Mouse (Mus musculus): ENCODE data around the gene Ttbk2. TPM values are rescaled to one million over a fixed set of nuclear protein-coding genes. Genes with fewer than 3 reads are reported as not detected.

The Ttbk2 gene
- polyA plus RNA-seq, 1 experiment from 2014 or later = 7.3 TPM

GRCm38 (mm10) chr2:120707041-120707440, 143.4 kb downstream of the Ttbk2 start:
- no peak overlapping the region for H3K9ac ChIP-seq (ENCODE audit: low read length)
- DNase-seq (ENCODE audit: low spot score) = no peak
- H3K4me3 ChIP-seq (ENCODE audit: low read depth, low read length) = no peak overlapping the region
- H3K27me3 ChIP-seq (replicated peaks; ENCODE audit: control insufficient read depth, insufficient read depth, low read length) = no peaks in the 10 kb centered on the region
- H3K27ac ChIP-seq (ENCODE audit: low read depth, low read length) = no peak overlapping the region
- no peak overlapping the region for H3K4me2 ChIP-seq (ENCODE audit: low read length)
- H3K9me3 ChIP-seq (replicated peaks; ENCODE audit: control insufficient read depth, low read length) = no peaks in the 10 kb centered on the region
- ATAC-seq = no peak
- no peaks in the 10 kb centered on the region for H3K4me1 ChIP-seq (ENCODE audit: control insufficient read depth, insufficient read depth, low read length)
- H3K36me3 ChIP-seq (ENCODE audit: control insufficient read depth, insufficient read depth, low read length) = no peaks in the 10 kb centered on the region

DNA sequence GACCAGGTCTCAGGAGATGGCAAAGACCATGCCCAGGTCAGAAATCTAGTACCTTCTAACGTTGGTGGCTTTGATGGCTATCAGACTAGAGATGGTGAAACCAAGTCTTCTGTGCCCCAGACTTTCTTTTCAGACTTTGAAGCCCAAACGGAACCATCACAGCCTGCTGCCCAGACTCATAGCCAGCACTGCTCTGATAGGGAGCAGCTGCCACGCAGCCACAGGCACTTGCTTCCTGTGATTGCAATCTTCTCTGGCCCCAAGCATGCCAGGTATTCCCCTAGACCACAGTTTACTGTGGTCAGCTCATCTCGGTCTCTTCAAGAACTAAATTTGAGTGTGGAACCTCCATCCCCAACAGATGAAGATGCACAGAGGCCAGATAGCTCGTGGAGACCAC, 147.7 kb downstream of the Ttbk2 start:
- H3K9ac ChIP-seq (ENCODE audit: low read length) = no peak overlapping the region
- H3K36me3 ChIP-seq (ENCODE audit: control insufficient read depth, insufficient read depth, low read length) = no peaks in the 10 kb centered on the region
- no peak for ATAC-seq
- H3K4me1 ChIP-seq (ENCODE audit: control insufficient read depth, insufficient read depth, low read length) = no peaks in the 10 kb centered on the region
- no peaks in the 10 kb centered on the region for H3K27me3 ChIP-seq (replicated peaks; ENCODE audit: control insufficient read depth, insufficient read depth, low read length)
- H3K27ac ChIP-seq (ENCODE audit: low read depth, low read length) = no peak overlapping the region
- 74% methylated on average over 5 of the region's 5 CpGs for WGBS
- no peaks in the 10 kb centered on the region for H3K9me3 ChIP-seq (replicated peaks; ENCODE audit: control insufficient read depth, low read length)
- H3K4me3 ChIP-seq (ENCODE audit: low read depth, low read length) = no peak overlapping the region
- H3K4me2 ChIP-seq (ENCODE audit: low read length) = no peak overlapping the region
- DNase-seq (ENCODE audit: low spot score) = no peak

GRCm38 (mm10) chr2:120700379-120700885, 150.0 kb downstream of the Ttbk2 start:
- Histone ChIP-seq H3K4me2 (ENCODE audit: low read length) (no peak overlapping the region), H3K9me3 (replicated peaks; ENCODE audit: control insufficient read depth, low read length) (no peaks in the 10 kb centered on the region), H3K36me3 (ENCODE audit: control insufficient read depth, insufficient read depth, low read length) (peaks cover 6% of the 10 kb centered on the region; the same call in 1 of the 2 replicates), H3K27me3 (replicated peaks; ENCODE audit: control insufficient read depth, insufficient read depth, low read length) (no peaks in the 10 kb centered on the region), H3K4me1 (ENCODE audit: control insufficient read depth, insufficient read depth, low read length) (no peaks in the 10 kb centered on the region), H3K4me3 (ENCODE audit: low read depth, low read length) (no peak overlapping the region), H3K27ac (ENCODE audit: low read depth, low read length) (no peak overlapping the region), H3K9ac (ENCODE audit: low read length) (no peak overlapping the region)
- ATAC-seq = no peak
- 84% methylated on average over 3 of the region's 3 CpGs for WGBS
- DNase-seq (ENCODE audit: low spot score) = no peak

- Histone ChIP-seq H3K27ac (ENCODE audit: low read depth, low read length) (no peak overlapping the region), H3K9ac (ENCODE audit: low read length) (no peak overlapping the region), H3K4me1 (ENCODE audit: control insufficient read depth, insufficient read depth, low read length) (no peaks in the 10 kb centered on the region), H3K4me2 (ENCODE audit: low read length) (no peak overlapping the region), H3K9me3 (replicated peaks; ENCODE audit: control insufficient read depth, low read length) (no peaks in the 10 kb centered on the region), H3K27me3 (replicated peaks; ENCODE audit: control insufficient read depth, insufficient read depth, low read length) (no peaks in the 10 kb centered on the region), H3K36me3 (ENCODE audit: control insufficient read depth, insufficient read depth, low read length) (peaks cover 8% of the 10 kb centered on the region; the same call in 1 of the 2 replicates), H3K4me3 (ENCODE audit: low read depth, low read length) (no peak overlapping the region)
- DNase-seq (ENCODE audit: low spot score) (no peak), ATAC-seq (no peak)
- whole genome bisulfite sequencing = 83% methylated on average over 5 of the region's 5 CpGs
Observed at GRCm38 (mm10) chr2:120697767-120698166, 152.6 kb downstream of the Ttbk2 start.

Other genes starting within 250 kb of the Ttbk2 start
- 24.3 and 26.5 TPM in 2 replicates for gene Haus2, start 241.2 kb downstream of the Ttbk2 start, polyA plus RNA-seq (2014; fragmentation: Nextera tagmentation; extraction: Ambion mirVana)
- gene Lrrc57, start 241.1 kb downstream of the Ttbk2 start, polyA plus RNA-seq (2014; fragmentation: Nextera tagmentation; extraction: Ambion mirVana) = 31.0 and 35.4 TPM in 2 replicates
- gene Stard9, start 221.5 kb downstream of the Ttbk2 start, polyA plus RNA-seq (2014; fragmentation: Nextera tagmentation; extraction: Ambion mirVana) = 2.6 and 3.7 TPM in 2 replicates
- gene Cdan1, start 476 bp downstream of the Ttbk2 start, polyA plus RNA-seq (2014; fragmentation: Nextera tagmentation; extraction: Ambion mirVana) = 5.1 and 6.0 TPM in 2 replicates
- gene Ubr1, start 120.1 kb upstream of the Ttbk2 start, polyA plus RNA-seq (2014; fragmentation: Nextera tagmentation; extraction: Ambion mirVana) = 23.8 and 32.8 TPM in 2 replicates
- 7.9 and 9.1 TPM in 2 replicates for gene Tmem62, start 126.4 kb upstream of the Ttbk2 start, polyA plus RNA-seq (2014; fragmentation: Nextera tagmentation; extraction: Ambion mirVana)
- 79.4 and 82.4 TPM in 2 replicates for gene Ccndbp1, start 157.8 kb upstream of the Ttbk2 start, polyA plus RNA-seq (2014; fragmentation: Nextera tagmentation; extraction: Ambion mirVana)
- 0.13 and 0.32 TPM in 2 replicates for gene Epb42, start 186.5 kb upstream of the Ttbk2 start, polyA plus RNA-seq (2014; fragmentation: Nextera tagmentation; extraction: Ambion mirVana)
- not detected in 2 replicates for gene Tgm5, start 235.2 kb upstream of the Ttbk2 start, polyA plus RNA-seq (2014; fragmentation: Nextera tagmentation; extraction: Ambion mirVana)

Measured in forebrain, embryonic 14.5 days (tissue).